Mouse (Mus musculus) c-Kit-positive CD71-positive TER-119-positive erythroid progenitor cells, embryonic 14.5 days (primary cell): Measurements from ENCODE around the gene Gpr162.
"Not testable (repeated sequence)": the region's sequence is repeated elsewhere in the genome, so short reads cannot be mapped to it uniquely, and the experiment has no call there.

ENCODE experiments used
- DNase-seq: peaks from one replicate; pipeline ENCODE4 v3.0.0-alpha.2; 2013; ENCODE audit warnings: low spot score

Gpr162 gene

GRCm38 (mm10) chr6:124863658-124864298 lies at the start of gene Gpr162:
TSS of gene Gpr162 (minus strand) at chr6:124863983.
- DNase-seq = no peak

- no peak for DNase-seq
Measured at GRCm38 (mm10) chr6:124913214-124913613, 49.4 kb upstream of the Gpr162 start.

GRCm38 (mm10) chr6:124911533-124912218 lies 47.9 kb upstream of the Gpr162 start, which contains the start of gene Lag3:
TSS of gene Lag3 (minus strand) at chr6:124911705.
- DNase-seq = no peak

GRCm38 (mm10) chr6:124910032-124910431 lies 46.2 kb upstream of the Gpr162 start:
- no peak for DNase-seq

GRCm38 (mm10) chr6:124907767-124908166 lies 44.0 kb upstream of the Gpr162 start:
- no peak for DNase-seq

- DNase-seq = no peak
Measured at GRCm38 (mm10) chr6:124904991-124905860, 41.4 kb upstream of the Gpr162 start.

- DNase-seq = peak; percentile 70
Measured at GRCm38 (mm10) chr6:124904161-124904981, 40.6 kb upstream of the Gpr162 start.

GRCm38 (mm10) chr6:124903580-124904151 lies 39.9 kb upstream of the Gpr162 start:
- DNase-seq = peak; percentile 86

GRCm38 (mm10) chr6:124901851-124902250 lies 38.1 kb upstream of the Gpr162 start:
- no peak for DNase-seq

GRCm38 (mm10) chr6:124900801-124901480 lies 37.2 kb upstream of the Gpr162 start:
- no peak for DNase-seq

- no peak for DNase-seq
Measured at GRCm38 (mm10) chr6:124900056-124900800, 36.4 kb upstream of the Gpr162 start.

GRCm38 (mm10) chr6:124898359-124898758 lies 34.6 kb upstream of the Gpr162 start:
- no peak for DNase-seq

- not testable (repeated sequence) for DNase-seq
Measured at GRCm38 (mm10) chr6:124894113-124894512, 30.3 kb upstream of the Gpr162 start.

GRCm38 (mm10) chr6:124890997-124891396 lies 27.2 kb upstream of the Gpr162 start:
- no peak for DNase-seq

GRCm38 (mm10) chr6:124888555-124889125 lies 24.9 kb upstream of the Gpr162 start:
- no peak for DNase-seq

- no peak for DNase-seq
Measured at GRCm38 (mm10) chr6:124887986-124888385, 24.2 kb upstream of the Gpr162 start, which contains the start of gene Cd4. TSS of gene Cd4 (minus strand) at chr6:124888221.

- DNase-seq = no peak
Measured at GRCm38 (mm10) chr6:124885956-124886381, 22.2 kb upstream of the Gpr162 start.

- no peak for DNase-seq
Measured at GRCm38 (mm10) chr6:124884714-124885500, 21.1 kb upstream of the Gpr162 start.

- DNase-seq = no peak
Measured at GRCm38 (mm10) chr6:124883351-124883750, 19.6 kb upstream of the Gpr162 start.
